Mouse (Mus musculus) right cerebral cortex, adult 18-20 months (tissue): ENCODE data around the gene Zfyve21.

Source experiments
- DNase-seq: peaks from one replicate; pipeline ENCODE4 v3.0.0; 2022; ENCODE audit warnings: mixed read lengths

Zfyve21 gene

DNA sequence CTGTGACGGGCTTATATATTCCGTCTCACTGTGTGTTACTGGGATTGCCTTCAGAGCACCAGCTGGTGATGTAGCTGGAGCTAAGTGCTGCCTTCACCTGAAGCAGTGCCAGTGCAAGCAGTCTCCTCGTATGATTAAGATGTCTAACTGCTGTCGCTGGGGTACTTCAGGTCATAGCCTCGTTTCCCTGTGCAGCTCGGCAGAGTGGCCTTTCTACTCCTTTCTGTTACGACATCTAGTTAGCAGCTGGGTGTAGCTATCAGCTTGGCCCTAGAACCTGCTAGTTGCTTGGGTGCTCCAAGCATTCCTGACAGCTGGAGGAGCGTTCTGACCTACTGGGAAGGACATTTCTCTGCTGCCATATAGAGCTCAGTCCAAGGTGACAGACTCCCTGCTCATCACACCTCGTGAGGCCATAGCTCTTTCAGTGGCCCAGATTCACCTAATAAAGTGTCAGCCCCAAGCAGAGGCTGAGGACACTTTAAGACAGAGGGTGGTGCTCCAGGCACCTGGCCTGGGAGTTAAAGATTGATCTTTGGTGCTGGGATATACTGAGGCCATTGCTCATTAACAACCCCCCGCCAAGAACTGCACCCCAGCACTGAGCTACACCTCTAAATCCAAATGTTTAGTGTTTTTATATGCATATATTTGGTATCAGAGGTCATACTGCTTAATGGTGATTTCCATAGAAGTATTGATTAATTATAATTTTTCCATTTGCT lies 13.3 kb upstream of the Zfyve21 start:
- no peak for DNase-seq

DNA sequence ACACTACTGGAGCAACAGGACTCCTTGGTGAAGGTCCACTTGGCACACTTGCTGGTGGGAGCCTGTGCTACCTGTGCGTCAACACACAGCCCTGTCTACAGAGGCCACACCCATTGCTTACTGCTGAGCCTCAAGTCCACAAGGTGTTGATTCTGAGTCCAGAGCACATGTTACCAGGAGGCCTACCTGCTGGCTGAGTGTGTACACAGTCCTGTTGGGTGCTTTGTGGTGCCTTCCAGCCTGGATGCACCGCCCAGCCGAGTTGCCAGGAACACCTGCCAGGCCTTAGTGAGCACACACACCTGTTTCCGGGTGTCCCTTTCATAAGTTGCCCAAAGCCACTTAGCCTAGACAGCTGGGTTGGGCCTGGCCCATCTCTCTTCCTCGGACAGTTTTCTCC lies 10.4 kb upstream of the Zfyve21 start:
- DNase-seq = no peak

DNA sequence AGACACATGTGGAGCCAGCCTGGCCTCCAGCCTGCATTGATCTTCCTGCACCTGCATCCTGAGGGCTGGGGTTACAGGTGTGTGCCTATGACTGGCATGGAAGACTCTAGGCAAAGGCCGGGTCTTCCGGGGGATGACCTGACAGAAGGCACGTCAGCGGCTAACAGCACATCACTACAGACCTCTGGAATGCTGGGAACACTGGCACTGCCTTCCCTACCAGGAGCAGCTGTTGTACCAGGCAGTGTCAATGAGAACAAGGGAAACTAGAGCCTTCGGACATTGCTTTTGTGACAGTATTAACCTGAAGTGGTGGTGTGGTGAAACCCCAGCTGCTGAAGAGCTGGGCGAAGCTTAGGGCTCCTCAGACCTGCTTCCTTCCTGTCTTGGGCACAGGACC lies 5.2 kb upstream of the Zfyve21 start:
- no peak for DNase-seq

GRCm38 (mm10) chr12:111809762-111810161 lies 4.2 kb upstream of the Zfyve21 start:
- peak; percentile 71 for DNase-seq

DNA sequence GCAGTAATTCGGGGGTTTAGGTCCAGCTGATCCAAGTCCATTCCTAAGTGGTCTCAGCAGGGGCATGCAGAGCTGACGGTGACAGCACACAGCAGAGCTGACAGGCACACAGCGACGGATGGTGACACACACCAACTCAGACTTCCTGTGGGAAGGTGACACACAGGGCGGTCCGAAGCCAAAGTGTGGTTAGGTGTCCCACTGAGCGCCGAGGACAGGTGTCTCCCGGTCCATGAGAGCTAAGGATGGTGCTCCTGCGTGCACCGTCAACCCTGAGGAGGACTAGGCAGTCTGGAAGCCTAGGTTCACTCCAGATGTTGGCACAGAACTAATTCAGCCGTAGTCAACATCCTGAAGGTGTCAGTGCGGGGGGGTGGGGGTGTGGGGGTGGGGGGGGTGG lies 1.9 kb upstream of the Zfyve21 start:
- no peak for DNase-seq

GRCm38 (mm10) chr12:111812611-111813010 lies 1.4 kb upstream of the Zfyve21 start:
- DNase-seq = no peak

DNA sequence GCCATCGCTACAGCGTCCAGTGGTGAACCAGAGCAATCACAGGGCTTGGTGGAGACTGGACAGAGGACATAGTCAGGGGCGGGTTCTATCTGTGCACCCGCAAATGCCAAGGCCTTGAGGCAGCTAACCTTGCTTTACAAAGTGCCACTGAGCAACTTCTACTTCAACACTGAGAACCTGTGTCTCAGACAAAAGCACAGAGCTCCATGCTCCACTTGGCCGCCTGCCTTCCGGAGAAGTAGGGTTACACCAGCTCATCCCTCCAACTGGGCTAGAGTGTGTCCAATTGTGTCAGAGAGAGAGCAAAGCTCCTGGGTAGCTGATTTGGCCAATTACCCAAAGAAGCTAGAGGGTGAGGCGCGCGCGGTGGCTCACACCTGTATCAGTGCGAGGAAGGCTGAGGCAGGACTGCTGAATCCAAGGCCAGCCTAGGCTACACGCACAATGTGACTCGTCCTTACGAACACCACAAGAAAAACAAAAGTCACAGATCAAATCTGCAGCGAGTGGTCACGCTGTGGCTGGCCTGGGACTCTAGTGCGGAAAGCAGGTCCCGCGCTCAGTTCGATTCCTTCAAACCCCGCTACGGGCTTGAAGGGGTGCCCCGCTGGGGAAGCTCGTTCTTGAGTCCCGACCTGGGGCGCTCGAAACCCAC lies 732 bp upstream of the Zfyve21 start:
- DNase-seq = no peak

DNA sequence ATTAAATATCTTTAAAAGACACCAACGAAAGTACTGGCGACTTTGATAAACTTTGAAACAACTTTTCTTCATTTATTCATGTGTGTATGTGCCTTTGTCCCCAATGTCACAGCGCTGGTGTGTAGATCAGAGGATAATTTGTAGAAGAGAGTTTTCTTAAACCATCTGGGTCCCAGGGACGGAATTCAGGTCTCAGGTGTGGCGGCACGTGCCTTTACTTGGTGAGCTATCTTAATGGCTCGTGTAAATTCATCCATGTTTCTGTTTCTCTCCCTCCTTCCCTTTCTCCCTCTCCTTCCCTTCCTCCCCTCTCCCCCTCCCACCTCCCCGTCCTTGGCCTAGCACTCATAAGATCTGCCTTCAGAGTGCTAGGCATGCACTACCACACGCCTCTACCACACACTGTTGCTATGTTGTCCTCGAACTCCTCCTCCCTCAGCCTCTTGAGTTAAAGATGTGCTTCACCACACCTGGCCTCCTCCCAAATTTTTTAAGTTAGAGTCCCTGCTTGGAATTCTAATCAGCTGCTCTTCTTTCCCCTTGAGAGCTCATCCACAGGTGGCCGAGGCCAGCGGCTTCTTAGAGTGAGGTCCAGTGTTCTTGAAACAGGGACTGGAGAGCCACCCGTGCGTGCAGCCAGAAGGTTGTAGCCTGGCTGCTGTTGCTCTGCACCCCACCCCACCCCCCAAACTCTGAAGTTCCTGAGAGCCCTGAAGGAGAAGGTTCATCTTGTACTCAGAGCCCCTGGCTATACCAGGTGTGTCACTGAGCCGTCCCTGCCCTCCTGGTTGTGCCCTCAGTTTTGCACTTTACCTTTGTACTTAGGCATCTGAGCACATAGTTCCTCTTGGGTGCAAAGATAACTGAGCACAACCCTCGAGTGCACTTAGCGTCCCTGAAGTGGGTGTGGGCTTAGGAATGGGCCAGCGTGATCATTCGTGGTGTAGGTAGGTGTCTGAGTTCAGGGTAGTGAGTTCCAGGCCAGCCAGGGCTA lies 1.1 kb downstream of the Zfyve21 start:
- DNase-seq = no peak

- peak; percentile 85 for DNase-seq
Measured at GRCm38 (mm10) chr12:111816528-111816927, 2.6 kb downstream of the Zfyve21 start.

- DNase-seq = no peak
Measured at GRCm38 (mm10) chr12:111816967-111817366, 3.0 kb downstream of the Zfyve21 start.

DNA sequence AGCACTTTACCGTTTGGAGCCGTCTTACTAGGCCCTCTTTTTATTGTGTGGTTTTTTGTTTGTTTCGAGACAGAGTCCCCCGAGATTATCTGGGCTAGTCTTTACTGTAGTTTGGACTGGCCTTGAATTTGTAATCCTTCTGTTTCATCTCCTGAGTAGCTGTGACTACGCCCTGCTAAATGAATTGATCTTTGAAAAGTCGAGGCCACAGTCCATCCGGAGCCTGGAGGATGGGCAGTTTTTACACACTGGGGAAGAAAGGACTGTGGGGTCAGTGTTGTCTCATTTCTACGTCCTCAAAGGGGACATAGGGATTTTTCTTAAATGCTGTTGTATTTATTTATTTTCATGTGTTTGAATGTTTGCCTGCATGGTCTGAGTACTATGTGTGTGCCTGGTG lies 4.0 kb downstream of the Zfyve21 start:
- DNase-seq = no peak

- DNase-seq = peak; percentile 54
Measured at GRCm38 (mm10) chr12:111819936-111820335, 6.0 kb downstream of the Zfyve21 start.

DNA sequence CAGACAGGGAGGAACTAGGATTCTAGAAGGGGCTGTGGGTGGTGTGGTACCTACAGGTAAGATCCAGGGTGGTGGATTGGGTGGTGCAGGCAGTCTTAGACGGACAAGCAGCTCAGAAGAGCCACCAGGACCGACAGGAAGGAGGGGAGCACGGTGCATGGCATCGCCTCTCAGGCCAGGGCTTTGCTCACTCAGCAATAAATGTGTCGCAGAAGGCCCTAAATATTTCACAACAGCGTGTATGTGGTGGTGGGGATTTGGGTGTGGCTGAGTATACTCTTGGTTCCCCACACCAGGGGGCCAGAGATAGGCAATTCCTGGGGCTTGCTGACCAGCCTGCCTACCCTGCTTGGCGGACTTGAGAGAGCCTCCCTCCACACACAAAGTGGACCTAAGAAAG lies 6.7 kb downstream of the Zfyve21 start:
- DNase-seq = no peak

- DNase-seq = no peak
Measured at GRCm38 (mm10) chr12:111821931-111822330, 8.0 kb downstream of the Zfyve21 start.

DNA sequence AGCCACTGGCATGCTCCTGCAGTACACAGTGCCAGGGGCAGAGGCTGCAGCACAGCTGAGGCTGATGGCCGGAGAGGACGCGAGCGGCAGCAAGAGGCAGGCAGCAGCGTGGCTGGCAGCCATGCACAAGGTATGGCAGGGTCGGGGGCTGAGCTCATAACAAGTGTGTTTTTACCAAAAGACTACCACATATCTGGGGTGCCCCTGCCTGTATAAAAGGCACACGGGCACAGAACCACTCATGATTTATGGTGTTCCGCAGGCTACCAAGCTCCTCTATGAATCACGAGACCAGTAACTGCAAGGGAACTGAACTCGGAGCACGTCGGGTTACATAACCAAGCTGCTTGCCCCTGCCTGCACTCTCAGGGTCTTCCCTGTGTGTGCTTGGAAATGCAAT lies 13.6 kb downstream of the Zfyve21 start:
- no peak for DNase-seq

DNA sequence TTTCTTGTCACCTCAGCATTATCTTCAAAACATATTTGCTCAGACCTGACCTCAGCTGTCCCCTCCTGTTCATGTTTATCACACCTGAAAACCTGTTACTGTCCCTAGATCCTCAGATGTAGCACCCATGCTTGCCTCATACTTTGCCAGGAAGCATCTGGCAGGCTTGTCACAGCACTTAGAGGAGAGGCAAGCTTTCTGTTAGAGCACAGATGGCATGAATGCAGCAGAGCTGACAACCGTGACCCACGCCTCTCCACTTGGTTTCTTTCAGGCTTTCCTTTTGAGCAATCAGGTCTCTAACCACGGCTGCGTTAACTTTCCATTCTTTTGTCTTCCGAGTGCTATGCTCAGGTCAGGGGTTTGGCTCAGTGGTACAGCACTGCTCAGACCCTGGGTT lies 15.5 kb downstream of the Zfyve21 start:
- peak; percentile 48 for DNase-seq

- DNase-seq = no peak
Measured at GRCm38 (mm10) chr12:111829954-111830353, 16.0 kb downstream of the Zfyve21 start.

GRCm38 (mm10) chr12:111830375-111830774 lies 16.4 kb downstream of the Zfyve21 start:
- no peak for DNase-seq

- DNase-seq = no peak
Measured at GRCm38 (mm10) chr12:111832643-111833042, 18.7 kb downstream of the Zfyve21 start.

GRCm38 (mm10) chr12:111833457-111833856 lies 19.5 kb downstream of the Zfyve21 start:
- DNase-seq = no peak

GRCm38 (mm10) chr12:111842565-111843433 lies 28.8 kb downstream of the Zfyve21 start:
- DNase-seq = no peak

- DNase-seq = no peak
Measured at GRCm38 (mm10) chr12:111843470-111843869, 29.5 kb downstream of the Zfyve21 start.
